Mouse (Mus musculus): ENCODE measurements around the gene Mycbpap. TPM values are rescaled to one million over a fixed set of nuclear protein-coding genes. Genes with fewer than 3 reads are reported as not detected.
A peak's percentile ranks its signal among the peaks of the same experiment; 100 is the strongest.

Gene Mycbpap
- polyA plus RNA-seq, 1 experiment from 2014 or later, result 1.8 TPM

DNA sequence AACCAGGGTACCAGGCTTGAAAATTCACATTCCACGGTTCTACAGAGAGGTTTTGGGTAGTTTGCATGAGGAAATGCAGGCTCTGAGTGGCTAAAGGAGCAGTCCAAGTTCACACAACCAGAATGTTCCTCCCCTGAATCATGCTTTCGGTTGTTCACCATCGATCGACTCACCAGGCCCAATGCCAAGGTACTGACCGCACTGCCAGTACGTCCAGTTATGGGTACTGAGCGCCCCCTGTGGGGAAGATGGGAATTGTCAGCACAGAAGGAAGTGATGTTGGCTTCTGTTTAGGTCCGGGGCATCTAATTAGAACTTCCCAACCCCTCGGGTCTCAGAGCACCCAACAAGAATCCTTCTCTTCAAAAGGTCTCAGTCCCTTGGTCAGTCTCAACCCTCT, 22.4 kb upstream of the Mycbpap start:
- H3K4me1 ChIP-seq (ENCODE audit: control insufficient read depth, insufficient read depth, low read length), result peaks cover 3% of the 10 kb centered on the region
- H3K4me2 ChIP-seq (ENCODE audit: low read length), result 0 out of 2 replicates have a peak overlapping the region, but pooled peaks have one; percentile 16
- H3K36me3 ChIP-seq (ENCODE audit: control insufficient read depth, insufficient read depth, low read length), result 0 out of 2 replicates have a peak, but pooled peaks cover 5% of the 10 kb centered on the region
- DNase-seq (ENCODE audit: low spot score) (peak; percentile 84), ATAC-seq (no peak)
- 34% methylated on average over 9 of the region's 9 CpGs for WGBS
- no peak overlapping the region for H3K4me3 ChIP-seq (ENCODE audit: low read depth, low read length)
- no peak overlapping the region for H3K9ac ChIP-seq (ENCODE audit: low read length)
- no peaks in the 10 kb centered on the region for H3K27me3 ChIP-seq (replicated peaks; ENCODE audit: control insufficient read depth, insufficient read depth, low read length)
- no peak overlapping the region for H3K27ac ChIP-seq (ENCODE audit: low read depth, low read length)
- no peaks in the 10 kb centered on the region for H3K9me3 ChIP-seq (replicated peaks; ENCODE audit: control insufficient read depth, low read length)

DNA sequence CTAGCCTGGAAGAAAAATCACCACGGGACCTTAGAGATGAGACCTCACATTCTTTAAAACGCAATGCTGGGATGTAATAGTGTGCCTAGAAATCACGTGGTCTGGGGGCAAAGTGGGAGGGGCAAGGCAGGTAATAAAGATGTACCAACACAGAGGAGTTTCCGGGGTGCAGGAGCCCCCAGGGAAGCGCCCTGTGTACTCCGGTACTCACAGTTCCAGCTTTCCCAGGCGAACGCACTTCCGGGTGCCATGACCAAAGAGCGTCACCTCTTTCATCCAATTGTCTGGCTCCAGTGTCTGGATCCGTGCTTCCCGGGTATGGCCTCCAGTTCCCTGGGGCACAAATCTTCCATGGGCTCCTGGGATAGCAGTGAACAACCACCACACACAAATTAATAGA, 21.8 kb upstream of the Mycbpap start:
- H3K36me3 ChIP-seq (ENCODE audit: control insufficient read depth, insufficient read depth, low read length), result 0 out of 2 replicates have a peak, but pooled peaks cover 5% of the 10 kb centered on the region
- H3K9ac ChIP-seq (ENCODE audit: low read length), result no peak overlapping the region
- DNase-seq (ENCODE audit: low spot score) (no peak), ATAC-seq (no peak)
- H3K27me3 ChIP-seq (replicated peaks; ENCODE audit: control insufficient read depth, insufficient read depth, low read length), result no peaks in the 10 kb centered on the region
- peaks cover 3% of the 10 kb centered on the region for H3K4me1 ChIP-seq (ENCODE audit: control insufficient read depth, insufficient read depth, low read length)
- WGBS, result 84% methylated on average over 12 of the region's 12 CpGs
- H3K4me2 ChIP-seq (ENCODE audit: low read length), result no peak overlapping the region
- no peak overlapping the region for H3K27ac ChIP-seq (ENCODE audit: low read depth, low read length)
- no peaks in the 10 kb centered on the region for H3K9me3 ChIP-seq (replicated peaks; ENCODE audit: control insufficient read depth, low read length)
- H3K4me3 ChIP-seq (ENCODE audit: low read depth, low read length), result no peak overlapping the region

DNA sequence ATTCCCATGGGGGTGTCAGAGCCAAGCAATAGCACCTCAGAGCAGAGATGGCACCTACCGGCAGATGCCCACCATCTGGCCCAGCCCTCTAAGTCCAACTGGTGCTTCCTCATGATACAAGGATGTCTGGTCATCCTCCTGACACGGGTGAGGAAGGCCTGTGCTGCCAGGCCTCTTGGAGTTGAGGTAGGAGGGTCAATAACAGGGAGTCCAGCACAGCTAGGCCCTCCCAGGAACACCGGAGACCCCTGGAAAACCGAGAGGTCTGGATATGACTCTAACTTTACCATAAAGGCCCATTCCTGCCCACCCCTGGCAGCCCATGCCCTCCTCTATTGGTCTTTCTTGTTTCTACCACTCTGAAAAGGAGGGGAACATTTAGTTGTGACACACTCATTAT, 20.9 kb upstream of the Mycbpap start:
- ATAC-seq (no peak), DNase-seq (ENCODE audit: low spot score) (no peak)
- no peaks in the 10 kb centered on the region for H3K27me3 ChIP-seq (replicated peaks; ENCODE audit: control insufficient read depth, insufficient read depth, low read length)
- no peak overlapping the region for H3K4me3 ChIP-seq (ENCODE audit: low read depth, low read length)
- H3K36me3 ChIP-seq (ENCODE audit: control insufficient read depth, insufficient read depth, low read length), result 0 out of 2 replicates have a peak, but pooled peaks cover 5% of the 10 kb centered on the region
- H3K4me1 ChIP-seq (ENCODE audit: control insufficient read depth, insufficient read depth, low read length), result peaks cover 3% of the 10 kb centered on the region
- H3K27ac ChIP-seq (ENCODE audit: low read depth, low read length), result no peak overlapping the region
- H3K4me2 ChIP-seq (ENCODE audit: low read length), result no peak overlapping the region
- 84% methylated on average over 4 of the region's 4 CpGs for WGBS
- H3K9ac ChIP-seq (ENCODE audit: low read length), result no peak overlapping the region
- no peaks in the 10 kb centered on the region for H3K9me3 ChIP-seq (replicated peaks; ENCODE audit: control insufficient read depth, low read length)

DNA sequence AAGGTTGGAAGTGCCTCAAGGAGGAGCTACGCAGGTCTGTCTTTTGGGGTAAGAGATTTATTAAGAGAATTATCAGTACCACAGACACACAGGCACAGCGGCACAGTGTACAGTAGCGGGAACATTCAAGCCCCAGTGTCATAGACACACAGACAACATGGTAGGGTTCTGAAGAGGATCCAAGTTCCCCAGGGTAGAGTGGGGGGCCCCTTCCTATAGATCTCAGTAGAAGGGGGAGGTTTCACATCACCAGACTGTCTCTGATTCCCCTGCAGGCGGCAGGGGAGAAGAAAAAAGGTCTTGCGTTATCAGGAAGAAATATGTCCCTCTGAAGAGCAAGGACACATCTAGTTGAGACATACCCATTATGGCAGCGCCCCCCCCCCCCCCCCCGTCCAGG, 18.2 kb upstream of the Mycbpap start:
- no peak overlapping the region for H3K4me3 ChIP-seq (ENCODE audit: low read depth, low read length)
- no peak overlapping the region for H3K27ac ChIP-seq (ENCODE audit: low read depth, low read length)
- no peak overlapping the region for H3K4me2 ChIP-seq (ENCODE audit: low read length)
- no peaks in the 10 kb centered on the region for H3K9me3 ChIP-seq (replicated peaks; ENCODE audit: control insufficient read depth, low read length)
- no peak overlapping the region for H3K9ac ChIP-seq (ENCODE audit: low read length)
- 81% methylated on average over 7 of the region's 7 CpGs for WGBS
- DNase-seq (ENCODE audit: low spot score) (no peak), ATAC-seq (no peak)
- peaks cover 3% of the 10 kb centered on the region for H3K4me1 ChIP-seq (ENCODE audit: control insufficient read depth, insufficient read depth, low read length)
- no peaks in the 10 kb centered on the region for H3K27me3 ChIP-seq (replicated peaks; ENCODE audit: control insufficient read depth, insufficient read depth, low read length)
- 0 out of 2 replicates have a peak, but pooled peaks cover 5% of the 10 kb centered on the region for H3K36me3 ChIP-seq (ENCODE audit: control insufficient read depth, insufficient read depth, low read length)

DNA sequence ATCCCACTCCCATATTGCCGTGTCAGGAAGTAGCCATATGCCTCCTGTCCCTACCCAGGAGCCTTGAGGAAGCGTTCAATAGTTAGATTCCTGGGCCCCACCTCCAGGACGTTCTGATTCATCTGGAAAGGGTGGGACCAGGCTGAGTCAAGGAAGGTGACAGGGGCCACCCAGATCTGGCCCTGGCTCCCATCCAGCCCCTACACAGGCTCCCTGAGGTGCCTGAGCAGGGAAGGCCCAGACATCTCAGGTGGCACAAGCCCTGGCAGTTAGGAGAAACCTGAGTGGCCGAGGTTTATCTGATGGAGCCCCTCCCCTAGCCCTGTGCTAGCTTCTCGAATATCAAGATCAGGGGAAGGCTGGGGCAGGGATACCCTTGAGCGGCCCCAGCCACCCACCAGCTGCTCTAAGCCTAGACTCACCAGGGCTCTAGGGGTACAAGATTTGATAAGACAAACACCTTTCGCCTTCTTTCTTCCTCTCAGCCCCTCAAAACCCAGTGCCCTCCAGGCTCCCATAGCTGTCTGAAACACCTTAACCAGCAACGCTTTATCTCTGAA, 17.3 kb upstream of the Mycbpap start:
- no peak for ATAC-seq
- 0 out of 2 replicates have a peak, but pooled peaks cover 5% of the 10 kb centered on the region for H3K36me3 ChIP-seq (ENCODE audit: control insufficient read depth, insufficient read depth, low read length)
- H3K4me1 ChIP-seq (ENCODE audit: control insufficient read depth, insufficient read depth, low read length), result peaks cover under 1% of the 10 kb centered on the region; the same call in 1 of the 2 replicates
- no peak overlapping the region for H3K27ac ChIP-seq (ENCODE audit: low read depth, low read length)
- H3K4me2 ChIP-seq (ENCODE audit: low read length), result no peak overlapping the region
- H3K4me3 ChIP-seq (ENCODE audit: low read depth, low read length), result no peak overlapping the region
- H3K27me3 ChIP-seq (replicated peaks; ENCODE audit: control insufficient read depth, insufficient read depth, low read length), result no peaks in the 10 kb centered on the region
- H3K9ac ChIP-seq (ENCODE audit: low read length), result no peak overlapping the region; the same call in 1 of the 2 replicates
- no peak for DNase-seq (ENCODE audit: low spot score)
- WGBS, result 70% methylated on average over 8 of the region's 8 CpGs
- H3K9me3 ChIP-seq (replicated peaks; ENCODE audit: control insufficient read depth, low read length), result no peaks in the 10 kb centered on the region

DNA sequence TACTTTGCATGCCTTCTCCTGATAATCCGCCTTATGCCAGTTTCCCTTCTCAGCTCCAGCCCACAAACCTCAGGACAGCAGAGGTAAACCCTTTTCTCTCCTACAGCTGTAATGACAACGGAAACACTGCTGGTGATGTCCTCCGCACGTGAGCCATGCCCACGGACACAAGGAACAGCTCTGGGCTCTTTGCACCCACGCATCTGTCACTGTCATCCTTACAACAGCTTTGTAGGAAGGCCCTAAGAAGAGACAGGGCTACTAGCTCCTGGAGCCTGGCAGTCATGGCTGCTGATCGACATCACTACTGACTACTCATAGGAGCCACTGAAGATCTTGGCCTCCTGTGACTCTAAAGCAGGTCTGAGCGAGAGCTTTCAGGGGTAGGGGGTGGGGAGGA, 11.6 kb upstream of the Mycbpap start:
- H3K4me1 ChIP-seq (ENCODE audit: control insufficient read depth, insufficient read depth, low read length), result no peaks in the 10 kb centered on the region
- no peak overlapping the region for H3K4me3 ChIP-seq (ENCODE audit: low read depth, low read length)
- no peaks in the 10 kb centered on the region for H3K9me3 ChIP-seq (replicated peaks; ENCODE audit: control insufficient read depth, low read length)
- DNase-seq (ENCODE audit: low spot score), result no peak
- H3K27ac ChIP-seq (ENCODE audit: low read depth, low read length), result no peak overlapping the region
- H3K9ac ChIP-seq (ENCODE audit: low read length), result no peak overlapping the region
- no peak for ATAC-seq
- H3K27me3 ChIP-seq (replicated peaks; ENCODE audit: control insufficient read depth, insufficient read depth, low read length), result no peaks in the 10 kb centered on the region
- WGBS, result 86% methylated on average over 8 of the region's 8 CpGs
- no peaks in the 10 kb centered on the region for H3K36me3 ChIP-seq (ENCODE audit: control insufficient read depth, insufficient read depth, low read length)
- H3K4me2 ChIP-seq (ENCODE audit: low read length), result no peak overlapping the region

DNA sequence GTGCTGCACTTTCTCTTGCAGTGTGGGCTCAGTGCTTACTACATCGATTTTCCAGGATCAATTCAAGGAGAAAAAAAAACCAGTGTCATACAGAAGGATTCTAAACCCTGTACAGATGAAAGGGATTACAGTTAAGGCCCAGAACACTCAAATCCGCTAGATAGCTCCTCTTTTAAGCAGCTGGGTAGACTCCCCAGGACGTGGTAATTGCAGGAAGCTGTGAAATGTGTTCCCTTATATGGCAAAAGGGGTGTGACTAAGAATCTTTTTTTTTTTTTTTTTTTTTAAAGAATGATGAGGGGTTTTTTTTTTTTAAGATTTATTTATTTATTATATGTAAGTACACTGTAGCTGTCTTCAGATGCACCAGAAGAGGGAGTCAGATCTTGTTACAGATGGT, 7.3 kb upstream of the Mycbpap start:
- no peaks in the 10 kb centered on the region for H3K36me3 ChIP-seq (ENCODE audit: control insufficient read depth, insufficient read depth, low read length)
- 38% methylated on average over 3 of the region's 3 CpGs for WGBS
- ATAC-seq (no peak), DNase-seq (ENCODE audit: low spot score) (peak; percentile 26)
- no peaks in the 10 kb centered on the region for H3K9me3 ChIP-seq (replicated peaks; ENCODE audit: control insufficient read depth, low read length)
- H3K4me3 ChIP-seq (ENCODE audit: low read depth, low read length), result no peak overlapping the region
- no peaks in the 10 kb centered on the region for H3K4me1 ChIP-seq (ENCODE audit: control insufficient read depth, insufficient read depth, low read length)
- no peak overlapping the region for H3K9ac ChIP-seq (ENCODE audit: low read length)
- H3K4me2 ChIP-seq (ENCODE audit: low read length), result no peak overlapping the region
- H3K27ac ChIP-seq (ENCODE audit: low read depth, low read length), result no peak overlapping the region
- H3K27me3 ChIP-seq (replicated peaks; ENCODE audit: control insufficient read depth, insufficient read depth, low read length), result no peaks in the 10 kb centered on the region

DNA sequence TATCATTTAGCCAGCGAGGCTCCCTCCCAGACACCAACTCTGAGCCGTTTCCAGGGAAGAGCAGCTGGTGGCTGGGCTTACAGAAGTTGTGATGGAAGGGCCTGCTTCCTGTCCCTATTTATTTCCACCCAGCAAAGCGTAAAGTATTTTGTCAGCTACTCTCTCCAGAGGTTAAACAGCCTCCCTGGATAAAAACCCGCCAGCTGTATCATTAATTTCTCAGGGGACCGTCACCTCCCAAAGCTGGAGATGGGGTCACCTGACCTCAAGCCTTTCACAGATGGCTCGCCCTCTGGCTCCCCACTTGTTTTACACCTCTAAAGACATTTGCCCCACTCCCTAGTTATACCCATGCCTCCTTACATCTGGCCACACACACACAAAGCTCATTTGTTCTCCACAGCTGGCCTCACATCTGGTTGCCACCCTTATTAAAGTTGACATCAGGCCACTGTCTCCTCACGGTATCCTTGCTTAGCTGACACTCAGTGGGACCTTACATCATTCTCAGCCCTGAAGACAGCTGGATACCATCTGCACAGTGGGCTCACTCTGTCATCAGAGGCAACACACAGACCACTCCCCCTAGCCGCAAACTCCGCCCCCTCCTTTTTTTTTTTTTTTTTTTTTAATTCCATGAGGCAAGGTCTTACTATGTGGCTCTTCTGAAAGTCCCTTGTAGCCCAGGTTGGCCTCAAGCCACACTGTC, 4.8 kb upstream of the Mycbpap start:
- Histone ChIP-seq H3K36me3 (ENCODE audit: control insufficient read depth, insufficient read depth, low read length) (no peaks in the 10 kb centered on the region), H3K4me2 (ENCODE audit: low read length) (no peak overlapping the region), H3K27ac (ENCODE audit: low read depth, low read length) (no peak overlapping the region), H3K4me1 (ENCODE audit: control insufficient read depth, insufficient read depth, low read length) (no peaks in the 10 kb centered on the region; the same call in 1 of the 2 replicates), H3K9ac (ENCODE audit: low read length) (no peak overlapping the region), H3K27me3 (replicated peaks; ENCODE audit: control insufficient read depth, insufficient read depth, low read length) (no peaks in the 10 kb centered on the region), H3K4me3 (ENCODE audit: low read depth, low read length) (no peak overlapping the region), H3K9me3 (replicated peaks; ENCODE audit: control insufficient read depth, low read length) (no peaks in the 10 kb centered on the region)
- WGBS, result 59% methylated on average over 9 of the region's 9 CpGs
- ATAC-seq, result no peak
- DNase-seq (ENCODE audit: low spot score), result no peak

DNA sequence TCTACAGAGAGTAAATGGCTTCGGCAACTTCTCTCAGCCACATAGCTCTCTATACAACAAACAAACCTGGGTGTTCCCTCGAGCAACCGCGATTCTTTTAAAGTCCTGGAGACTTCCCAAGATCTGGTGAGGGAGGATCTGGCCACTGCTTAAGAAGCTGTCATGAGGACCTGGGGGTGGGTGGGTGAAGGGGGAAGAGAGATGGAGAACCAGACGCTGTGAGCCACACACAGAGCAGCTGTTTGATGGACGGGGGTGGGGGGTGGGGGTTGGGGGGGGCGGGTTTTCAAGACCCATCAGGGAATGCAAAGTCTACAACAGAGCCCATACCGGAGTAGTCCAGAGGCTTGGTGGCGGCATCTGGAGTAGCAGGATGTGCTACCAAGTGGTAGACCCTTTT, 8.1 kb downstream of the Mycbpap start:
- WGBS, result 63% methylated on average over 9 of the region's 9 CpGs

More for the DNA sequence above, 8.1 kb downstream of the Mycbpap start:
- Histone ChIP-seq H3K36me3 (ENCODE audit: control insufficient read depth, insufficient read depth, low read length) (no peaks in the 10 kb centered on the region), H3K4me2 (ENCODE audit: low read length) (no peak overlapping the region), H3K4me3 (ENCODE audit: low read depth, low read length) (no peak overlapping the region), H3K27me3 (replicated peaks; ENCODE audit: control insufficient read depth, insufficient read depth, low read length) (no peaks in the 10 kb centered on the region), H3K27ac (ENCODE audit: low read depth, low read length) (no peak overlapping the region), H3K9ac (ENCODE audit: low read length) (no peak overlapping the region), H3K4me1 (ENCODE audit: control insufficient read depth, insufficient read depth, low read length) (no peaks in the 10 kb centered on the region), H3K9me3 (replicated peaks; ENCODE audit: control insufficient read depth, low read length) (no peaks in the 10 kb centered on the region)
- DNase-seq (ENCODE audit: low spot score) (no peak), ATAC-seq (no peak)

All from forebrain, embryonic 14.5 days (tissue).